Mouse (Mus musculus) ES-Bruce4 (cell line): ENCODE data around the gene Grid2. TPM values are rescaled to one million over a fixed set of nuclear protein-coding genes. Genes with fewer than 3 reads are reported as not detected.

Source experiments
- H3K27ac ChIP-seq: 2 replicates; pipeline ENCODE4 v1.5.1; 2012; ENCODE audit warnings: low read length, inconsistent platforms; ENCODE audit not compliant: insufficient read depth
- H3K27me3 ChIP-seq: 2 replicates; pipeline ENCODE4 v1.6.1; 2012; ENCODE audit warnings: mild to moderate bottlenecking, low read length, inconsistent platforms; ENCODE audit not compliant: control insufficient read depth, poor library complexity, insufficient read depth, severe bottlenecking
- H3K36me3 ChIP-seq: 2 replicates; pipeline ENCODE4 v1.6.1; 2012; ENCODE audit warnings: inconsistent platforms, mild to moderate bottlenecking, low read length, moderate library complexity; ENCODE audit not compliant: control insufficient read depth, poor library complexity, insufficient read depth, severe bottlenecking
- H3K4me1 ChIP-seq: one replicate; pipeline ENCODE4 v1.8.1; 2011; ENCODE audit warnings: low read length; ENCODE audit not compliant: control insufficient read depth, insufficient read depth
- H3K4me3 ChIP-seq: 2 replicates; pipeline ENCODE4 v1.5.1; 2011; ENCODE audit warnings: low read depth, mild to moderate bottlenecking, low read length
- H3K9ac ChIP-seq: 2 replicates; pipeline ENCODE4 v1.6.1; 2012; ENCODE audit warnings: low read depth, mild to moderate bottlenecking, inconsistent platforms; ENCODE audit not compliant: poor library complexity, severe bottlenecking
- H3K9me3 ChIP-seq: replicated peaks from 2 replicates; pipeline ENCODE4 v1.6.1; 2012; ENCODE audit warnings: mild to moderate bottlenecking, low read length, inconsistent platforms; ENCODE audit not compliant: control insufficient read depth, poor library complexity, insufficient read depth, severe bottlenecking
- CTCF ChIP-seq: IDR thresholded peaks from one replicate; pipeline ENCODE4 v1.8.1; 2011; ENCODE audit warnings: low read depth, low read length
- EP300 ChIP-seq: IDR thresholded peaks from 2 replicates; pipeline ENCODE4 v1.6.1; 2011; ENCODE audit warnings: low read depth, low read length; ENCODE audit not compliant: insufficient read depth
- POLR2A ChIP-seq: IDR thresholded peaks from one replicate; pipeline ENCODE4 v1.8.1; 2011; ENCODE audit warnings: low read length; ENCODE audit not compliant: insufficient read depth
- polyA plus RNA-seq: library from polyadenylated mRNA; stranded (reverse); fragments of >200 nt; gene quantifications from 2 replicates; pipeline ENCODE4 v1.2.4, GENCODE M21; 2011; ENCODE audit warnings: low read depth; ENCODE audit not compliant: missing spikeins, insufficient read depth, insufficient read length

The Grid2 gene
- polyA plus RNA-seq, 1 experiment = 0.15 TPM

DNA sequence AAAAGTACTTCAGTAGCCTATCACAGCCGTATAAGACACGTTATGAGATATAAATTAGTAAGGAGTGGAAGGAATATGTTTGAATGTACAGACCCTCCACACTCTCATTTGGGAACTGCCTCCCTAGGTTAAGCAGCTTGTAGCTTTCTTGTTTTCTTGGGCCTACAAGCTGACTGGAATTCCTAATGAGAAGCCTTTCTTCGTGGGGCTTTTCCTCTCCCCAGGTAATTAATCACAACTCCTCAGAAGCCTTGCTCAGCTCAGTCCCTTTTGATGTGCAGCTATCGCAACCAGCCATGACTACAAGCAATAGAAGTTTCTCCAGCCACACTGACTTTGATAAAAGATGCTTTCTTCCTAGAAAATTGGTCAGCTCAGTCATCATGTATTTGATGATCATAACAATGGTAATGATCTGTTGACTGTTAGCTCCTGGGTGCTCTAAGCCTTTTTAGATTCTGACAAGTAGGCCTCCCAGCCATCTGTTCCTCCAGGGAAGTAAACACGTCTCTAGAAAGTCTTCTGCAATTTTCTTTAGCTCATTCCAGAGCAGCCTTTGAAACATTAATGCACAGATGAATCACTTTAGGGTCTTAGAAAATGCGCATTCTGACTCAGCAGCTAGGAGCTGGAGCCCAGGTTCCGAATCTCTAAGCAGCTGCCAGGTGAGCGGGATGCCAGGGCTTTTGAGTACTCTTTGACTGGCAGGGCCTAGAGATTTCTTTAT is 946.9 kb downstream of the Grid2 start:
- Histone ChIP-seq H3K4me3 (no peak overlapping the region), H3K36me3 (no peaks in the 10 kb centered on the region), H3K4me1 (no peaks in the 10 kb centered on the region), H3K9me3 (no peaks in the 10 kb centered on the region), H3K27ac (no peak overlapping the region), H3K27me3 (no peaks in the 10 kb centered on the region), H3K9ac (no peak overlapping the region)
- TF ChIP-seq POLR2A (no peak), CTCF (no peak), EP300 (no peak)

DNA sequence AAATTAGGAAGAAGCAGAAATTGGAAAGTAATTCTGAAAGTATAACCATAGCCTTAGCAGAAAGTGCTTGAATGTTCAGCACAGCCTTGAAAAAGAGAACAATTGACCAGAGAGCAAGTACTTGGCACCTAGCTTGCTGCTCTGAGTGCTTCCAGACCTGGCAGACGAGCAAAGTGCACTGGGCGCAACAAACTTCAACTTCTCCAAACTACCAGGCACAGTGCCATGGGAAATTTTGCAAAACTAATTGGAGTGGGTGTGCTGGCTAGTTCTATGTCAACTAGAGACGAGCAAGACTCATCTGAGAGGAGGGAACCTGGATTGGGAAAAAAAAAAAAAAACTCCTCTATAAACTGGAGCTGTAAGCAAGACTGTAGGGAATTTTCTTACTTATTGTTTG is 980.7 kb downstream of the Grid2 start:
- no peaks in the 10 kb centered on the region for H3K9me3 ChIP-seq
- no peak overlapping the region for H3K4me3 ChIP-seq
- H3K36me3 ChIP-seq = no peaks in the 10 kb centered on the region
- H3K27me3 ChIP-seq = no peaks in the 10 kb centered on the region
- H3K4me1 ChIP-seq = no peaks in the 10 kb centered on the region
- H3K27ac ChIP-seq = no peak overlapping the region
- H3K9ac ChIP-seq = no peak overlapping the region
- TF ChIP-seq POLR2A (no peak), CTCF (no peak), EP300 (no peak)

DNA sequence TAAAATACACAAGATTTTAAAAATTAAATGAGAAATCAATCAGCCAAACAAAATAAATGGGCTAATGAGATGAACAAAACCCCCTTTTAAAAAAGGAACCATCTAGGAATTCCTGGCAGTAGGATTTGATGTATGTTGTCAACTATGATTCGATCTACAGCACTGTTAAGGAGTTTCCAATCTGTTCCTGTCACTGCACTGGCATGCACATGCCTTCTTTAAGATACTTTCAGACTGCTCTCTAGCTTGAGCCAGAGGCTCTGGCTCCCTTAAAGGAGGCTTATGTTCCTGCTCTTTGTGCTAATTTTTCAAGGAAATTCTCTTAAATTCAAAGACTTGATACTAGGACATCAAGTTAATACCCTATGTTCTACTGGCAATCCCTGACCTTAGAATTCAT is 984.9 kb downstream of the Grid2 start:
- Histone ChIP-seq H3K36me3 (no peaks in the 10 kb centered on the region), H3K27me3 (no peaks in the 10 kb centered on the region)
- TF ChIP-seq EP300 (no peak), POLR2A (no peak), CTCF (no peak)

DNA sequence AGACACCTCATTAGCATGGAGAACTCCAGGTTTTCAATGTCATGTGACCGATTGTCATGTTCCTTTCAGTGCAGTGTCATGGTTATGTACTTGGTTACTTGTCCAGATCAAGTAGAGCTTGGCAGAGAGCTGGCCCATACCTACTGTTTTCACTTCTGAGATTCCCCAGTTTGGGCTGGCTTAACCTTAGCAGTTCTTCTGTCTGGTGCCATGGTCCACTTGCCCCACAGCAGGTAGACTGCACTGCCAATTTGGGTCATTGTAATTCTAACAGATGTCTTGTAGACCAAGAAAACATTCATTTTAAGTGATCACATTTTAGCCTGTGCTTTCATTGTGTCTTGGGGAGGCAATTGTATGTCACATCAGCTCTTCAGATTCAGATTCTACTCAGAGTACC is 990.3 kb downstream of the Grid2 start:
- Histone ChIP-seq H3K9ac (no peak overlapping the region), H3K4me1 (no peaks in the 10 kb centered on the region), H3K36me3 (no peaks in the 10 kb centered on the region), H3K4me3 (no peak overlapping the region), H3K9me3 (no peaks in the 10 kb centered on the region), H3K27ac (no peak overlapping the region), H3K27me3 (no peaks in the 10 kb centered on the region)
- TF ChIP-seq CTCF (no peak), POLR2A (no peak), EP300 (no peak)

More for the DNA sequence above, 984.9 kb downstream of the Grid2 start:
- Histone ChIP-seq H3K4me1 (no peaks in the 10 kb centered on the region), H3K9ac (no peak overlapping the region), H3K9me3 (no peaks in the 10 kb centered on the region), H3K27ac (no peak overlapping the region), H3K4me3 (no peak overlapping the region)

DNA sequence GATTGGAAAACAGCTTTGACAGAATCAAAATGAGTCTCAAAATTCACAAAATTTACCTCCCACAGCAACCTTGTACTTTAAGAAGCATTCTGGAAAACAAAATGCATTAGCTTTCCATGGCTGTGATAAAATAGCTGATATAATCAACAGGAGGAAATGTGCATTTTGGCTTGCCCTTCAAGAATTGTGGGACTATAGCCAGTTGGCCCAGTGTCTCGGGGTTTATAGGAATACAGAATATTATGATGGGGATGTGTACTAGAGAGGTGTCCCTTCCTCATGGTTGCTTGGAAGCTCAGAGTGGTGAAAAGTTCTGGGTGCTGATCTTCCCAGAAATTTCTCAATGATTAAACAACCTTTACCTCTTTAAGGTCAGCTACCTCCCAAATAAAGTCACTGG is 995.4 kb downstream of the Grid2 start:
- no peak overlapping the region for H3K4me3 ChIP-seq
- no peak overlapping the region for H3K9ac ChIP-seq
- no peaks in the 10 kb centered on the region for H3K4me1 ChIP-seq
- H3K27ac ChIP-seq = no peak overlapping the region
- H3K36me3 ChIP-seq = no peaks in the 10 kb centered on the region
- H3K9me3 ChIP-seq = no peaks in the 10 kb centered on the region
- TF ChIP-seq CTCF (no peak), EP300 (no peak), POLR2A (no peak)
- H3K27me3 ChIP-seq = no peaks in the 10 kb centered on the region

DNA sequence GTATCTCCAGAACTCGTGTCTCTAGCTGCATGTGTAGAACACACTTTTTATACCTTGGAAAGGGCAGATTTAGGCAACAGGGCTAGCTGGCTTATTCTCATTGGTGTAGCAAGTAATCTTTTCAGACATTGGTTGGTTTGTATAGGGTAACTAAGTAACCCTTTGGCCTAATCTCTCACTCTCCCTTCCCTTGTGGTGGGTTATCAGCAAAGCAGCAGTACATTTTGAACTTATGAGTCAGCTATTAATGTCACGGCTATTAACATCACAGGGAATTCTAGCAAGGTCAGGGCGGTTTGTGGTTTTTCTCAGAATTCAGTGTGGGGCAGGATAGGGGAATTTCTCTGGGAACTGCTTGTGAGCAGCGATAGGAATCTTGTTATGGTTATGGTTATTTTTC is 1007.8 kb downstream of the Grid2 start:
- H3K4me3 ChIP-seq = no peak overlapping the region
- no peaks in the 10 kb centered on the region for H3K27me3 ChIP-seq
- no peak overlapping the region for H3K27ac ChIP-seq
- no peaks in the 10 kb centered on the region for H3K4me1 ChIP-seq
- no peak for TF ChIP-seq EP300
- TF ChIP-seq POLR2A = no peak
- no peak for TF ChIP-seq CTCF
- no peaks in the 10 kb centered on the region; the same call in 1 of the 2 replicates for H3K9me3 ChIP-seq
- H3K36me3 ChIP-seq = no peaks in the 10 kb centered on the region
- no peak overlapping the region for H3K9ac ChIP-seq
